Mouse (Mus musculus) CD4-positive naive resting alpha-beta T cell, adult 76 days (primary cell): ENCODE data around the gene Zfp781. TPM values are rescaled to one million over a fixed set of nuclear protein-coding genes. Genes with fewer than 3 reads are reported as not detected.

Experiments
- total RNA-seq: library from RNA; stranded (reverse); gene quantifications from one replicate; pipeline ENCODE4 v1.2.4, GENCODE M21; 2023

Zfp781 gene
- total RNA-seq: 2.8 TPM

GRCm38 (mm10) chr10:81929842-81930743 lies at the start of gene Zfp781:
Gene Zfp781, minus strand, starts transcription at chr10:81930480.

GRCm38 (mm10) chr10:81863409-81864407 lies 66.6 kb downstream of the Zfp781 start, which contains the start of gene Gm32687:
Gene Gm32687, plus strand, starts transcription at chr10:81863934.

Other genes with a start within 250 kb of the Zfp781 start
- 12.0 TPM for gene Zfp433, start 225.7 kb downstream of the Zfp781 start, total RNA-seq
- 5.5 TPM for gene Gm3055, start 159.3 kb downstream of the Zfp781 start, total RNA-seq
- gene Gm4767, start 118.3 kb downstream of the Zfp781 start, total RNA-seq: 0.73 TPM
- 2.6 TPM for gene Gm32687, start 66.5 kb downstream of the Zfp781 start, total RNA-seq
- gene Zfp873, start 117.6 kb upstream of the Zfp781 start, total RNA-seq: 3.5 TPM
- gene BC024063, start 152.9 kb upstream of the Zfp781 start, total RNA-seq: 3.0 TPM
- gene AU041133, start 197.5 kb upstream of the Zfp781 start, total RNA-seq: 5.9 TPM